Mouse (Mus musculus) liver, adult 2 months (tissue): ENCODE results near the gene Foxj1.

ENCODE experiments used
- CTCF ChIP-seq: fragments of 200-500 bp; IDR thresholded peaks from 2 replicates; pipeline ENCODE4 v1.5.1; 2011; ENCODE audit warnings: low read depth, low read length, control low read depth
- POLR2A ChIP-seq: fragments of 200-500 bp; IDR thresholded peaks from 2 replicates; pipeline ENCODE4 v1.6.1; 2011; ENCODE audit warnings: low read length, control low read depth; ENCODE audit not compliant: insufficient read depth; ENCODE audit errors: extremely low read depth

DNA sequence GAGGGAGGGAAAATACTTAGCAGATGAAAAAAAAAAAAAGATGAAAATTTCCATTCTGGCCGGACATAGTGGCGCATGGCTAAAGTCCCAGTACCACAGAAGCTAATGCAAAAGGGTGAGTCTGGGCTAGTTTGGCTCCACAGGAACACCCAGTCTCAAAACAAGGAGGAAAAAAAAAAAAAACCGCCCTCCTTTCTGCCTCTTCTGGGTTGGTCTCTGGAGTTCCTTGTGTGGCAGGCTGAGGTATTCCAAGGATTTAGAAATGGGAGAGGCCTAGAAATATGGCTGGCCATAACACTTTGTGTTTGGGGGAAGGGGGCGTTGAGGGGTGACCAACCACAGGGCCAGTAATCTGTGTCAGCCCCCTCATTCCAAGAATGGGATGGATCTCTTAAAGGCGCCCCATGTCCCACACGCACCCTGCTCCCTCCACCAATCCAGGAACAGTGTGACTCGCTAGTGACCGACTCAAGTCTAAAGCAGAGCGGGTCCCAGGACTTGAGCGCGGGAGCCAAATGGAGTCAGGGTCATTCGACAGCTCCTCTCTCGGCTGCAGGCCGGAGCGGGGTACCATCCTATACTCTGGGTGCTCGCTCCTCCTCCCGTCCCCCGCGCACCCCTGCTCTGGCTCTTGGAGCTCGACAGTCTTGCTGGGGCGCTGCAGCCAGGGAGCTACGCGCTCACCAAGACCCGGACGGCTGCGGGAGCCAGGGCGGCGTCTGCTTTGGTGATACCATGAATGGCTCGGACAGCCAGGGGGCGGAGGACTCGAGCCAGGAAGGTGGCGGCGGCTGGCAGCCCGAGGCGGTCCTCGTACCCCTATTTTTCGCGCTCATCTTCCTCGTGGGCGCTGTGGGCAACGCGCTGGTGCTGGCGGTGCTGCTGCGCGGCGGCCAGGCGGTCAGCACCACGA is 54.2 kb downstream of the Foxj1 start, which contains the start of gene Galr2:
- no peak for TF ChIP-seq CTCF
- TF ChIP-seq POLR2A: no peak
